Mouse (Mus musculus) heart, embryonic 15.5 days (tissue): Measurements from ENCODE around the gene Mmp1b. TPM values are rescaled to one million over a fixed set of nuclear protein-coding genes. Genes with fewer than 3 reads are reported as not detected.
"Not testable (repeated sequence)": the region's sequence is repeated elsewhere in the genome, so short reads cannot be mapped to it uniquely, and the experiment has no call there.

Source experiments
- ATAC-seq: fragments of 200-750 bp; cut with Nextera tagmentation; replicated peaks from 2 replicates; pipeline ENCODE4 v1.8.0; 2017; ENCODE audit warnings: low read depth, moderate TSS enrichment; ENCODE audit not compliant: insufficient number of reproducible peaks, insufficient read depth, low FRiP score
- H3K27ac ChIP-seq: fragments of 300-500 bp; sonication (generic); 2 replicates; pipeline ENCODE4 v1.5.1; 2015; ENCODE audit warnings: mild to moderate bottlenecking, inconsistent platforms
- H3K27me3 ChIP-seq: fragments of 300-500 bp; sonication (generic); 2 replicates; pipeline ENCODE4 v1.6.1; 2015; ENCODE audit warnings: inconsistent platforms
- H3K36me3 ChIP-seq: fragments of 300-500 bp; sonication (generic); 2 replicates; pipeline ENCODE4 v1.6.1; 2015; ENCODE audit warnings: mild to moderate bottlenecking, inconsistent platforms
- H3K4me1 ChIP-seq: fragments of 300-500 bp; sonication (generic); replicated peaks from 2 replicates; pipeline ENCODE4 v1.6.1; 2015; ENCODE audit warnings: inconsistent platforms
- H3K4me2 ChIP-seq: fragments of 300-500 bp; sonication (generic); 2 replicates; pipeline ENCODE4 v1.6.1; 2015; ENCODE audit warnings: inconsistent platforms, mild to moderate bottlenecking, moderate library complexity
- H3K4me3 ChIP-seq: fragments of 300-500 bp; sonication (generic); 2 replicates; pipeline ENCODE4 v1.5.1; 2015; ENCODE audit warnings: mild to moderate bottlenecking, inconsistent platforms
- H3K9ac ChIP-seq: fragments of 300-500 bp; sonication (generic); 2 replicates; pipeline ENCODE4 v1.6.1; 2015; ENCODE audit warnings: mild to moderate bottlenecking, inconsistent platforms
- H3K9me3 ChIP-seq: fragments of 300-500 bp; sonication (generic); replicated peaks from 2 replicates; pipeline ENCODE4 v1.6.1; 2016; ENCODE audit warnings: inconsistent platforms
- WGBS: fragments of 180-500 bp; shearing (Covaris S2); methylation state at CpG from one replicate; pipeline ENCODE4 v1.1.7; 2015; ENCODE audit warnings: mixed read lengths; 5-methylcytosine and 5-hydroxymethylcytosine counted together
- polyA plus RNA-seq: library from polyadenylated mRNA; unstranded; fragments of >200 nt; fragmentation: Nextera tagmentation; extraction: Ambion mirVana; gene quantifications from 2 replicates; pipeline ENCODE4 v1.2.1, GENCODE M21; 2015

Gene Mmp1b
- not detected in 2 replicates for polyA plus RNA-seq

DNA sequence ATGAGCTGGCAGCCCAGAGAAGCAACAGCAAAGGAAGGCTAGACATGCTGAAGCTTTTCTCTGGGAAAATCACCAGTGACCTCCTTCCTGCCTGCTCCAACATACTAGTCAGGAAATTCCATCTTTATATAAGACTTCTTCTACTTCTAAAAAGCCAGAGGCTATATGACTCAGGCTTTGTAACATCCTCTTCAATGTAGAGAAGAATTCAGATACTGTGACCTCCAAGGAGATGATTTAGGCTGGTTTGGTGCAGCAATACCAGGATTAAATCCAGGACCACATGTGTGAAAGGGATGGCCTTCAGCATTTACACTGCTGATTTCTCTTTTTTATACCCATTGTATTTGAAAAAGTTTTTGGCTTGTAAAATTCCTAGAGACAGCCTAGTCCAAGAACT lies at the start of gene Mmp1b:
Mmp1b (minus strand) TSS at position 101 of the 400 bp plus-strand sequence.
- no peak within 1 kb of the TSS for H3K9ac ChIP-seq

DNA sequence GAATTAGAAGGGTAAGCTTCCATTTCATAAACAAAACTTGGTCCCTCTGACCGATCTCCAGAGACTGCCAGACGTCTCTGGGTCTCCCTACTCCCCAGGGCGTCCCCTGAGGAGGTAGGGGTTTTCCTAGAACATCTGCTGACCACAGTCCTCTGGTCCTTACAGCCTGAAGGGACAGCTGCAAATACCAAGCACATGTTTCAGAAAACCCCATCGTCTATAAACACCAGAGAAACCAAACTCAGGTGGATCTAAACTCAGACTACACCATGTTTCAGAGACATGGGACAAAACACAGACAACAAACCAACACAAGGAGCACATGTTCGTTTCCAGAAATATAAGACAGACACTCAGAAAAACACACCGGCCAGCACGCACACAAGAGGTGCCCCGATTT lies 8.7 kb upstream of the Mmp1b start:
- not testable (repeated sequence) for H3K36me3 ChIP-seq, H3K9me3 ChIP-seq, H3K27me3 ChIP-seq, H3K4me2 ChIP-seq, H3K27ac ChIP-seq, H3K4me1 ChIP-seq, H3K4me3 ChIP-seq, H3K9ac ChIP-seq, ATAC-seq
- WGBS = 76% methylated on average over 8 of the region's 8 CpGs

More for the DNA sequence above, at the start of gene Mmp1b:
- Histone ChIP-seq H3K27me3 (no peaks in the 10 kb centered on the region), H3K4me3 (no peak within 1 kb of the TSS), H3K4me2 (no peak within 1 kb of the TSS), H3K4me1 (no peaks in the 10 kb centered on the region), H3K36me3 (no peaks in the 10 kb centered on the region), H3K9me3 (no peaks in the 10 kb centered on the region), H3K27ac (no peak within 1 kb of the TSS)
- ATAC-seq = no peak

DNA sequence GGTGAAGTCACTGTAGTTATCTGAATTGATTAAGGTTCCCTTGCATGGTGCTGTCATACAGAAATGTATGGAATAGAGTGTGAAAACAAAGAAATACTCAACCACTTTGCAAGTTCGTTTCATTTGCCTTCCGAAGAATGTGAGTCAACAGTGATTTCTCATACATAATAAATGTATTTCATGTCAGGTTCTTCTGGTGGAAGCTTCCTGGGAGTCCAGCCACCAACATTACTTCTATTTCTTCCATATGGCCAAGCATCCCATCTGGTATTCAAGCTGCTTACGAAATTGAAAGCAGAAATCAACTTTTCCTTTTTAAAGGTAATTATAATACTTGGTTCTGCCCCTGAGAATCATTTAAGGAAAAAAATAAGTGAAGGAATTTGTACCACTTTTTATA lies 33.3 kb downstream of the Mmp1b start:
- Histone ChIP-seq H3K36me3 (no peaks in the 10 kb centered on the region), H3K27me3 (no peaks in the 10 kb centered on the region), H3K27ac (no peak overlapping the region), H3K4me3 (no peak overlapping the region), H3K4me2 (no peak overlapping the region), H3K9ac (no peak overlapping the region), H3K9me3 (no peaks in the 10 kb centered on the region), H3K4me1 (no peaks in the 10 kb centered on the region)
- 73% methylated on average over 3 of the region's 3 CpGs for WGBS
- ATAC-seq = no peak

DNA sequence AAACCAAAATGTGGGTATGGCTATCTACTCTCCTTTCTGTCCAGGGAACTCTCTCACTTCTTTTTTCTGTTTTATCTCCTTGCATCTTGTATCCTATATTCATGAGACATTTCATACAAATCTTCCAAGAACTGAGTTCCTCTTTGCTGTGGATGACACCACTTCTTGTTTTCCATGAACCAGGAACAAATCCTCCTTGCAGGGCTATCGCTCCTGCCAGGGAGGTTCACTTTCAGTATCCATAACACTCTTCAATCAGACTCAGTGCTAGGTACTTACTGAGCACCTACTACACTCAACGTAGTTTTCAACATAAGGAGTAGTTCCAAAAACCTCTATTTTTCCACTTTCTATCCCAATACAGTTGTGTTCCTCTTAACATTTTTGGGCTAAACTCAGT lies 42.3 kb downstream of the Mmp1b start:
- Histone ChIP-seq H3K27ac (no peak overlapping the region), H3K9ac (no peak overlapping the region), H3K36me3 (no peaks in the 10 kb centered on the region), H3K4me1 (no peaks in the 10 kb centered on the region), H3K4me2 (no peak overlapping the region), H3K9me3 (no peaks in the 10 kb centered on the region), H3K4me3 (no peak overlapping the region), H3K27me3 (no peaks in the 10 kb centered on the region)
- WGBS = 77% methylated on average over 2 of the region's 2 CpGs
- no peak for ATAC-seq

DNA sequence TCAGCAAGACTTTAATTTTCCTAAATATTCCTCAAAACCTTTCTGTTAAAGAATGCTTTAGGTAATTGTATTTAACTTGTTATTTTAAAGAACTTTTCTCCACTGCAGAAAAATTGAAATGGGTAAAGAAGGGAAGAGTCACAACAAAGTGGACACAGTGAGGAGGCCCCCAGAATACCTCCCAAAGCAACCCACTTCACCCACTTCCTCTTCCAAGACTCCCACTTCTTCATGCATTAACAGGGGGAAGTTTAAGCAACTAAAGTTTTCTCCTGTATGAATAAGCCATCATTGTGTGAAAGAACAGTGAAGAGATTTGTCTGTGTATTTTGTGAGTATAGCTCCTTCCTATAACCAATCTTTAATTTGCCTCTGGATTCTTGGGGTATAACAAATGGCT lies 43.7 kb downstream of the Mmp1b start, which contains the start of gene Mmp12:
Mmp12 (plus strand) TSS at position 275 of the 400 bp plus-strand sequence.
- ATAC-seq = no peak
- Histone ChIP-seq H3K4me1 (no peaks in the 10 kb centered on the region), H3K4me3 (no peak within 1 kb of the TSS), H3K9ac (no peak within 1 kb of the TSS), H3K4me2 (no peak within 1 kb of the TSS), H3K27me3 (no peaks in the 10 kb centered on the region), H3K9me3 (no peaks in the 10 kb centered on the region), H3K27ac (no peak within 1 kb of the TSS), H3K36me3 (no peaks in the 10 kb centered on the region)

DNA sequence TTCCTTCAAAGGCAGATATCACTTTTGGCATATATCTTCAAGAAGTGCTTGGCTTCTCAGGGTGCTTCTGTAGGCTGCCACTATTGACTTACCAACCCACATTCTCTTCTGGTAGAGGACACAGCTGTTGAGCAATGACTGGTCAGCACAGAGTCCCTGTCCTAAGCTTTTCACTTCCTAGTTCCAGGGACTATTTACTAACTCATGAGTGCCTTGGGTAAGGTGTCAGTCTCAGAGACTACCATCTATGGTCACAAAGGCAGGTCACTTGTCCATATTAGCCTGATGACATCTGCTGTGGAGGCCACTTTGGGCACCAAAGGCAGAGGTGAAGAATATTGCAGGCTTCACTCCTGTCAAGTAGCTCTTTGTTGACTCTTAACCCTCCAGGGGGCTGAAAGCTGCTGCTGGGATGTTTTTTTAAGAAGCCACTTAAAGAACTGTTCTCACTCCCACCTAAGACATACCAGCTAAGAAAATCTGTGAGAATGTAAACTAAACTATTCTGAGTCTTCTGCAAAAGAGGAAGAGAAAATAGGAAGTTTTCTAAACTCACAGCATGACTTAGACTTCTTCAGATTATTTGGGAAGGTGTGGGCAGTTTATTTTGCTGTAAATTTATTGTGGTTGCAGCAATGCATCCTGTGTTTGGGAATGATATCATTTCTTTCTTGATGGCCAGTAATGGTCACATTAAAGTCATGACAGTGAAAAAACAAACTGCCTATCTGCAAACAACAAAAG lies 50.9 kb downstream of the Mmp1b start:
- no peak for ATAC-seq
- H3K4me2 ChIP-seq = no peak overlapping the region

DNA sequence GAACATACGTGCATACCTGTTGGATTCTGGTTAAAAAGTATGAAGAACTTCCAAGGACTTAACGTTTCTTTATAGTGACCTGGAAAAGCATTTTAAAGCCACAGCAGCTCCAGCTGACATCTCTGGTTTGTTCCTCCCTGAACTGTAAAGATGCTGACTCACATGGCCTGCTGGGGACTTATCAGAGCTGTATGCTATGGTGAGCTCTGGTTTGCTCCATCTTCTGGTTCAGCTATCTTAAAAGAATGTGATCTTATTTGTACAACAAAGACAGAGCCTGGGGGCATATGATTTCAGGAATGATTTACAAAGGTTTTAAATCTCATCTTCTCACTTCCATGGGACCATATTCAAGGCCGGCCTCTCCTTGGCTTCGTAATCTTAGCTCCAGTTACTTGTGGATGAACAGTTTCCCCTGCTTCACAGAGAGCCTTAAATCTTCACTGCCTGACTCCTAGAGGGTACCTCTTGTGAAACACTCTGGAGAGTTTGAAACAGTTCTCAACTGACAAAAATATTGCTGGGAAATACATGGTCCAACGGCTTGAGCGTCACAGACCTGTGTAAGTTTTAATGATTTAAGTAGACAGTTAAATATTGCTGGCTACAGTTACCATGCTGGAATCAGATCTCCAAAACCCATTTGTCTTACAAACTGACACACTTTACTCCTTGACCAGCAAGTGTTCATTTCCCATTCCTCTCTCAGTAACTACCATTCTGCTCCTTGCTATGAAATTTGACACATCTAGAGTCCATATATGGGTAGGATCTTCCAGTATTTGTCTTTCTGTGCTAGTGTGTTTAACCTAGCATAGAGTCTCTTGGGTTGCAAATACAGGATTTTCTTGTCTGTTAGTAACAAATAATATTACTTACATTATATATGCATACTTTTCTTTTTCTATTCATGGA lies 51.8 kb downstream of the Mmp1b start:
- 76% methylated on average over 5 of the region's 6 CpGs for WGBS
- no peak overlapping the region for H3K9ac ChIP-seq
- no peak overlapping the region for H3K4me2 ChIP-seq
- no peak overlapping the region for H3K4me3 ChIP-seq
- no peaks in the 10 kb centered on the region for H3K9me3 ChIP-seq
- no peaks in the 10 kb centered on the region for H3K36me3 ChIP-seq
- no peak overlapping the region for H3K27ac ChIP-seq
- H3K27me3 ChIP-seq = no peaks in the 10 kb centered on the region
- no peaks in the 10 kb centered on the region for H3K4me1 ChIP-seq
- no peak for ATAC-seq

More for the DNA sequence above, 50.9 kb downstream of the Mmp1b start:
- Histone ChIP-seq H3K9me3 (no peaks in the 10 kb centered on the region), H3K9ac (no peak overlapping the region), H3K36me3 (no peaks in the 10 kb centered on the region), H3K4me1 (no peaks in the 10 kb centered on the region), H3K4me3 (no peak overlapping the region), H3K27me3 (no peaks in the 10 kb centered on the region), H3K27ac (no peak overlapping the region)

DNA sequence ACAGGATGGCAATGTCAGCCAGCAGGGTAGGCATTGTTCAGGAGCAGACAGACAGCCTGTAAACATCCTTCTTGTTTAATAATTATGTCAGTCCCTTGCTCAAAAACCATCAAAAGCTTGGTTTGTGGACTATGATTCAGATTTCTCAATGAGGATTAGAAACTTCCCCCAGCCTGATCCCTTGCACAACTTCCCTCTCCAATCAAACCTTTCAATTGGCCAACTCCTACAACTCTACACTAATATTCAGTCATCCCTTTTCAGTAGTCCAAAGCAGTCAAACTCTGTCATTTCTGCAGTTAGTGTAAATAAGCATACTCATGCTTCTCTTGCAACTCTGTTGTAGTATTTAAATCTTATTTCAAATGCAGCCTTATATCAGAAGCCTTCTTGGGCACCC lies 56.0 kb downstream of the Mmp1b start:
- H3K27me3 ChIP-seq = no peaks in the 10 kb centered on the region
- no peak for ATAC-seq

More for the DNA sequence above, 56.0 kb downstream of the Mmp1b start:
- Histone ChIP-seq H3K9ac (no peak overlapping the region), H3K27ac (no peak overlapping the region), H3K4me2 (no peak overlapping the region), H3K9me3 (no peaks in the 10 kb centered on the region), H3K4me3 (no peak overlapping the region), H3K4me1 (no peaks in the 10 kb centered on the region), H3K36me3 (no peaks in the 10 kb centered on the region)

Other genes with a start within 250 kb of the Mmp1b start
- gene Dync2h1, start 203.6 kb downstream of the Mmp1b start, polyA plus RNA-seq = 5.5 TPM in 2 replicates
- gene Dcun1d5, start 203.5 kb downstream of the Mmp1b start, polyA plus RNA-seq = 83.9 and 88.0 TPM in 2 replicates
- gene Mmp13, start 115.5 kb downstream of the Mmp1b start, polyA plus RNA-seq = 0.19 and 0.46 TPM in 2 replicates
- 1.6 and 6.4 TPM in 2 replicates for gene Mmp12, start 43.7 kb downstream of the Mmp1b start, polyA plus RNA-seq
- not detected in 2 replicates for gene Mmp3, start 57.8 kb upstream of the Mmp1b start, polyA plus RNA-seq
- not detected in 2 replicates for gene Mmp10, start 114.3 kb upstream of the Mmp1b start, polyA plus RNA-seq
- gene Mmp8, start 170.4 kb upstream of the Mmp1b start, polyA plus RNA-seq = 0.77 and 1.2 TPM in 2 replicates
- not detected in 2 replicates for gene Mmp27, start 183.3 kb upstream of the Mmp1b start, polyA plus RNA-seq
- not detected in 2 replicates for gene Mmp20, start 240.2 kb upstream of the Mmp1b start, polyA plus RNA-seq